Mouse (Mus musculus): ENCODE measurements at regions not wholly inside any gene's neighbourhood (a gene's known extent, or its start where the extent isn't known, plus 50 kb on each side); places are given as distances from the start of the nearest gene placed in this dataset.

DNA sequence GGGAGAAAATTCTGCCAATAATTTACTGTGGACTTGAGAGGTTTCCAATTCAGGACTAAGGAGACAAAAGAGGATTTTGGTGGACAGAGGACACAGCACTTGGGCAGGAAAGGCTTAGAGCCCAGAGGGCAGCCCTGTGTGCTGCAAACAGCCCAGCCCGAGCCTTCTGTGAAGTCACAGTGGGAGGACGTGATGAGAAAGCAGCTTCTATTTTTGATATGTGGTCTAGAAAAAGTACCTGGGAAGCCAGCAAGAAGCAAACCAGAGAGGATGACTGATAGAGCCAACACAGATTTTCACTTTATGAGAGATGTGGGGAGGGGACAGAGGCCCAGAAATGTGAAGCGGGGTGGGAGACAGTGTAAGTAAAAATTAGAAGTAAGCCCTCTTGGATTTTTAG, 66.3 kb upstream of the Snap25 start:
- Histone ChIP-seq H3K36me3 (ENCODE audit: control insufficient read depth, insufficient read depth, low read length) (no peaks in the 10 kb centered on the region), H3K4me2 (replicated peaks; ENCODE audit: low read depth) (no peak overlapping the region), H3K27ac (replicated peaks) (no peak overlapping the region), H3K4me1 (replicated peaks; ENCODE audit: control insufficient read depth, insufficient read depth) (no peaks in the 10 kb centered on the region; the same call in 1 of the 2 replicates), H3K9me3 (ENCODE audit: control insufficient read depth, low read length) (no peaks in the 10 kb centered on the region), H3K9ac (ENCODE audit: low read length) (no peak overlapping the region), H3K27me3 (ENCODE audit: control insufficient read depth, insufficient read depth, low read length) (no peaks in the 10 kb centered on the region), H3K4me3 (ENCODE audit: low read depth, low read length) (no peak overlapping the region)
- ATAC-seq (ENCODE audit: low FRiP score, low TSS enrichment), result no peak
- DNase-seq (ENCODE audit: low spot score), result no peak
- TF ChIP-seq EP300 (optimal IDR thresholded peaks at IDR 0.05) (no peak), CTCF (IDR thresholded peaks at IDR 0.05; ENCODE audit: low read depth) (no peak)
- 77% methylated on average over 3 of the region's 3 CpGs for WGBS

DNA sequence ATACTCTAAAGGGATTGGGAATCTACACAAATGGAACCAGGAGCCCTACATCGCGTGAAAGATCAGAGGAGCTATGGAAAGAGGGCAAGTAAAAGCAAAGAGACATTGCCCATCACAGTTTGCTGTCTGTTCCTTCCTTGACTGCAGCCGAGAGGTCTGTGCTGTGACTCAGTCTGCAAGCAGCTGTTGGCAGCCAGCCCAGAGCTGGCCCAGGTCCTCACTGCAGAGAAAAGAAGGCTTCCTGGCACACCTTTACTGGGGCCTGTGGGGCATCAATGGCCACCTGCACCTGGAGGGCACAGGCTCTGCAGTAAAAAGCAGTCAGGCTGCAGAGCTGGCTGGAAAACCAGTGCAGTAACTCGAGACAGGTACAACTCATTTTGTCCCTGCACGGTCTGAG, 64.6 kb upstream of the Snap25 start:
- Histone ChIP-seq H3K4me3 (ENCODE audit: low read depth, low read length) (no peak overlapping the region), H3K9ac (ENCODE audit: low read length) (no peak overlapping the region), H3K27ac (replicated peaks) (no peak overlapping the region), H3K4me2 (replicated peaks; ENCODE audit: low read depth) (no peak overlapping the region), H3K27me3 (ENCODE audit: control insufficient read depth, insufficient read depth, low read length) (no peaks in the 10 kb centered on the region), H3K36me3 (ENCODE audit: control insufficient read depth, insufficient read depth, low read length) (no peaks in the 10 kb centered on the region), H3K9me3 (ENCODE audit: control insufficient read depth, low read length) (no peaks in the 10 kb centered on the region), H3K4me1 (replicated peaks; ENCODE audit: control insufficient read depth, insufficient read depth) (no peaks in the 10 kb centered on the region; the same call in 1 of the 2 replicates)
- DNase-seq (ENCODE audit: low spot score) (peak; percentile 83), ATAC-seq (ENCODE audit: low FRiP score, low TSS enrichment) (peak; percentile 89)
- 45% methylated on average over 5 of the region's 5 CpGs for WGBS
- no peak for TF ChIP-seq EP300 (optimal IDR thresholded peaks at IDR 0.05)
- TF ChIP-seq CTCF (IDR thresholded peaks at IDR 0.05; ENCODE audit: low read depth), result no peak

DNA sequence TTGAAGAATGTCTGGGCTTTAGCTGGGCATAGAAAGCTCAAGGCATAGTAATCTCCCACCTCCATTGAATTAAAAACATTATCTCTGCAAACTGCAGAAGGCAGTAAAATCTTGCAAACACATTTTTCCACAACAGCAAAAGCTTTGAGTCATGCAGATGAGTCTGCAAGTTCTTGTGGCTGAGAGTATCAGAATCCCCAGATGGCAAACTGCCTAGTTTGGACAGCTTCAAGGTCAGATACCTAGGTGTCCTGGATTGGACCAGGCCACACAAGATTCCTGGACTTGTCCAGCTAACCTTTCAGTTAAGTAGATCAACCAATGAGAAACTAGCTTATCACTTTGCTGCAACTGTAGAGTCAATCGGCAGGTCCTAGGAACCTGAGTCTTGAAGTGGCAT, 62.5 kb upstream of the Snap25 start:
- TF ChIP-seq EP300 (optimal IDR thresholded peaks at IDR 0.05) (no peak), CTCF (IDR thresholded peaks at IDR 0.05; ENCODE audit: low read depth) (no peak)
- 68% methylated on average over 1 of the region's 1 CpGs for WGBS

DNA sequence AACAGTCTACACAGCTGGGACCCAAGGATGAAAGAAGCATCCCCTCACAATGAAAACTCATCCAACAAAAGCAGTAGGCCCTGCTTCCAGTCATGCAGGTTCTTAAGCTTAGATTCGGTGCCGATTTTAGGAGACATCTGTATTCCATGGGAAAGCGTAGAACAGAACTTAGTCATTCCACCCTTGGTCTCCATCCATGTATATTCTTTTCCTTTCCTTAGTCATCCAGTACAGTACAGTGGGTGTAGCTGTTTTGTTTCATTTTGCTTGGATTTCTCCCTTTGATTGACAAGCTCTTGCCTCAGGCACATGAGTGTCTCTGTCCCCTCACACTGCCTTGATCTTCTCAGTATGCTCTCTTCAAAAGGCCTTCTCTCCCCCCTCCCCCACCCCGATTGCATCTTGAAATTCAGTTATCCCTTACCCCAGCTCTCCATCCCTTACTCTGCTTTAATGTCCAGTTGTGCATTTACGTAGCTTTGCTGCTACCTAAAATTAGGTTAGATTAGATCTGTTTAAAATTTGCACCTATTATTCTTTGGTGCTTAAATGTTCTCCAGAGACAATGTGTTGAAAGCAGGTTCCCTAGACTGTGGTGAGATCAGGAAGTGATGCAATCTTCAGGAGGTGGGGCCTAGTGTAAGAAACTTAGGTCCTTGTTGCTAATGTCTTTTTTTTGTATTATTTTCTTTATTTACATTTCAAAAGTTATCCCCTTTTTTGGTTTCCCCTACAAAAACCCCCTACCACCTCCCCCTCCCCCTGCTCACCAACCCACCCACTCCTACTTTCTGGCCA, 60.8 kb upstream of the Snap25 start:
- Histone ChIP-seq H3K4me3 (ENCODE audit: low read depth, low read length) (no peak overlapping the region), H3K27ac (replicated peaks) (no peak overlapping the region), H3K27me3 (ENCODE audit: control insufficient read depth, insufficient read depth, low read length) (no peaks in the 10 kb centered on the region), H3K4me2 (replicated peaks; ENCODE audit: low read depth) (no peak overlapping the region), H3K9me3 (ENCODE audit: control insufficient read depth, low read length) (no peaks in the 10 kb centered on the region), H3K4me1 (replicated peaks; ENCODE audit: control insufficient read depth, insufficient read depth) (no peaks in the 10 kb centered on the region; the same call in 1 of the 2 replicates), H3K36me3 (ENCODE audit: control insufficient read depth, insufficient read depth, low read length) (no peaks in the 10 kb centered on the region), H3K9ac (ENCODE audit: low read length) (no peak overlapping the region)
- no peak for ATAC-seq (ENCODE audit: low FRiP score, low TSS enrichment)
- no peak for TF ChIP-seq CTCF (IDR thresholded peaks at IDR 0.05; ENCODE audit: low read depth)
- DNase-seq (ENCODE audit: low spot score), result no peak
- WGBS, result 86% methylated on average over 5 of the region's 5 CpGs

More for the DNA sequence above, 62.5 kb upstream of the Snap25 start:
- H3K4me2 ChIP-seq (replicated peaks; ENCODE audit: low read depth), result no peak overlapping the region
- no peaks in the 10 kb centered on the region for H3K9me3 ChIP-seq (ENCODE audit: control insufficient read depth, low read length)
- DNase-seq (ENCODE audit: low spot score) (no peak), ATAC-seq (ENCODE audit: low FRiP score, low TSS enrichment) (no peak)
- H3K4me1 ChIP-seq (replicated peaks; ENCODE audit: control insufficient read depth, insufficient read depth), result no peaks in the 10 kb centered on the region; the same call in 1 of the 2 replicates
- H3K36me3 ChIP-seq (ENCODE audit: control insufficient read depth, insufficient read depth, low read length), result no peaks in the 10 kb centered on the region
- no peak overlapping the region for H3K27ac ChIP-seq (replicated peaks)
- H3K9ac ChIP-seq (ENCODE audit: low read length), result no peak overlapping the region
- no peaks in the 10 kb centered on the region for H3K27me3 ChIP-seq (ENCODE audit: control insufficient read depth, insufficient read depth, low read length)
- no peak overlapping the region for H3K4me3 ChIP-seq (ENCODE audit: low read depth, low read length)

Data from stomach, postnatal 0 days (tissue).